Mouse (Mus musculus) liver, adult (tissue): ENCODE measurements around the gene Hoxa3.

Experiments used
- GATA4 ChIP-seq: IDR thresholded peaks from 2 replicates; pipeline ENCODE4 v1.6.1; 2014; ENCODE audit warnings: mild to moderate bottlenecking, low read length; ENCODE audit not compliant: insufficient replicate concordance

Hoxa3 gene

GRCm38 (mm10) chr6:52228475-52229465, 15.6 kb upstream of the Hoxa3 start:
- no peak for TF ChIP-seq GATA4

- no peak for TF ChIP-seq GATA4
These were observed 14.5 kb upstream of the Hoxa3 start for GRCm38 (mm10) chr6:52227470-52228222.

GRCm38 (mm10) chr6:52226569-52227257, 13.6 kb upstream of the Hoxa3 start:
- TF ChIP-seq GATA4 = no peak

- no peak for TF ChIP-seq GATA4
These were observed 12.8 kb upstream of the Hoxa3 start for GRCm38 (mm10) chr6:52225612-52226568.

- TF ChIP-seq GATA4 = no peak
These were observed 11.9 kb upstream of the Hoxa3 start for GRCm38 (mm10) chr6:52224895-52225611.

- no peak for TF ChIP-seq GATA4
These were observed 11.0 kb upstream of the Hoxa3 start for GRCm38 (mm10) chr6:52223939-52224760.

GRCm38 (mm10) chr6:52222729-52223128, 9.6 kb upstream of the Hoxa3 start:
- TF ChIP-seq GATA4 = no peak

- no peak for TF ChIP-seq GATA4
These were observed 9.0 kb upstream of the Hoxa3 start for GRCm38 (mm10) chr6:52221993-52222685.

- TF ChIP-seq GATA4 = no peak
These were observed 8.3 kb upstream of the Hoxa3 start, which contains the start of gene Hoxa7 for GRCm38 (mm10) chr6:52221337-52221992. Gene Hoxa7, minus strand, starts transcription at chr6:52221854.

- TF ChIP-seq GATA4 = no peak
These were observed 7.8 kb upstream of the Hoxa3 start for GRCm38 (mm10) chr6:52220865-52221310.

- TF ChIP-seq GATA4 = no peak
These were observed 7.1 kb upstream of the Hoxa3 start for GRCm38 (mm10) chr6:52220003-52220864.
